Mouse (Mus musculus) bone marrow macrophage, adult 2 months (primary cell): Measurements from ENCODE around the gene Slco1a6. TPM values are rescaled to one million over a fixed set of nuclear protein-coding genes. Genes with fewer than 3 reads are reported as not detected.
"Not testable (repeated sequence)": the region's sequence is repeated elsewhere in the genome, so short reads cannot be mapped to it uniquely, and the experiment has no call there.

Experiments
- H3K27ac ChIP-seq: 2 replicates; pipeline ENCODE4 v1.5.1; 2012; ENCODE audit warnings: low read depth, low read length; ENCODE audit not compliant: insufficient read depth
- H3K4me1 ChIP-seq: 2 replicates; pipeline ENCODE4 v1.6.1; 2012; ENCODE audit warnings: low read length; ENCODE audit not compliant: control insufficient read depth, insufficient read depth
- H3K4me3 ChIP-seq: 2 replicates; pipeline ENCODE4 v1.5.1; 2012; ENCODE audit warnings: mild to moderate bottlenecking, low read length, moderate library complexity; ENCODE audit not compliant: insufficient read depth
- CTCF ChIP-seq: IDR thresholded peaks from 2 replicates; pipeline ENCODE4 v1.5.1; 2012; ENCODE audit warnings: low read depth, mild to moderate bottlenecking, low read length, moderate library complexity
- POLR2A ChIP-seq: IDR thresholded peaks from 2 replicates; pipeline ENCODE4 v1.6.1; 2012; ENCODE audit warnings: mild to moderate bottlenecking, low read depth, low read length, borderline replicate concordance
- polyA plus RNA-seq: library from polyadenylated mRNA; stranded (reverse); fragments of >200 nt; gene quantifications from 2 replicates; pipeline ENCODE4 v1.2.4, GENCODE M21; 2012; ENCODE audit not compliant: missing spikeins, insufficient read depth, insufficient read length

Slco1a6 gene
- polyA plus RNA-seq, 1 experiment = not detected

DNA sequence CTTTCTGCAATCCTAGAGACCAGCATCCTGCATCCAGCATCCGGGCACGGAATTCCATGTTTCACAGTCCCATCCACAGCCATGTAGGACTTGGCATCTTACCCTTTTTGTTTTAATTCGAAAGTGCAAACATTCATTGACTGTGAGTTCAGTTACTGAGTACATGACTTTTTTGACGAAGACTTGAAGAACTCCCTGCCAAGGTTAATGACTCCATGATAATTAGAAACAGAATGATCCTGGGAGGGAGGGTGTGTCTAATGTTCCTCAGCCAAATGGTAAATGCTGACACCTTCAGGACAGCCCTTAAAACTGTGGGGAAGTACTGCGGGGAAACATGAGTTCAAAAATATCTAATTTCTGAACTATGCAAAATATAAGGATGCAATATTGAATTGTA is 44.9 kb downstream of the Slco1a6 start:
- TF ChIP-seq CTCF (no peak), POLR2A (no peak)
- no peaks in the 10 kb centered on the region for H3K4me1 ChIP-seq
- no peak overlapping the region for H3K4me3 ChIP-seq
- H3K27ac ChIP-seq = no peak overlapping the region

DNA sequence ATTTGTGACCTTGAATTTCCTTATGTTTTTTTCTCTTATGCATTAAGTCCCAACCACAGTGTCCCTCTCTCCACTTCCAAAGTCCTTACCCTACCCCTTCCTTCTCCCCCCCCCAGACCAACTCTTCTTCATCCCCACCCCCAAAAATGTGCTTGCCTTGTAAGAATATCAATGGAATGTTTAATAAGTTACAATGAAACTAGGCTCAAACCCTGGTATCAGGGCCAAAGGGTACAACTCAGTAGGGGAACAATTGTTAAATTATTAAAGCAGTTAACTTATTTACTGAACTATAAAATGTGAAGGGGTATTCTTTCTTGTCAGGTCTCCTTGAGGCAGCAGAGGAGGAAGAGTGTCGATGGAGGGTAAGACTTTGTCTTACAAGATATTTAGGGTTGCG is 47.1 kb downstream of the Slco1a6 start:
- Histone ChIP-seq H3K4me1 (no peaks in the 10 kb centered on the region), H3K4me3 (no peak overlapping the region), H3K27ac (no peak overlapping the region)
- TF ChIP-seq CTCF = no peak
- TF ChIP-seq POLR2A = no peak

DNA sequence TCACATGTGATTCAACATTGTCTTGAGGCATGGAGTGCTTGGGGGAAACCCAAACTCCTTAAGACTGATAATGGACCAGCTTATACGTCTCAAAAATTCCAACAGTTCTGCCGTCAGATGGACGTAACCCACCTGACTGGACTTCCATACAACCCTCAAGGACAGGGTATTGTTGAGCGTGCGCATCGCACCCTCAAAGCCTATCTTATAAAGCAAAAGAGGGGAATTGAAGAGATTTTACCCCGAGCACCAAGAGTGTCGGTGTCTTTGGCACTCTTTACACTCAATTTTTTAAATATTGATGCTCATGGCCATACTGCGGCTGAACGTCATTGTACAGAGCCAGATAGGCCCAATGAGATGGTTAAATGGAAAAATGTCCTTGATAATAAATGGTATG is 54.2 kb downstream of the Slco1a6 start:
- not testable (repeated sequence) for H3K4me3 ChIP-seq, H3K27ac ChIP-seq, H3K4me1 ChIP-seq

GRCm38 (mm10) chr6:142148371-142148770 is 60.0 kb downstream of the Slco1a6 start:
- TF ChIP-seq CTCF (no peak), POLR2A (no peak)
- Histone ChIP-seq H3K4me1 (no peaks in the 10 kb centered on the region), H3K27ac (no peak overlapping the region), H3K4me3 (no peak overlapping the region)

- H3K4me3 ChIP-seq = no peak overlapping the region
- no peak overlapping the region for H3K27ac ChIP-seq
- no peak for TF ChIP-seq CTCF
- TF ChIP-seq POLR2A = no peak
- H3K4me1 ChIP-seq = no peaks in the 10 kb centered on the region
Observed at GRCm38 (mm10) chr6:142111667-142112305, 96.5 kb downstream of the Slco1a6 start.

GRCm38 (mm10) chr6:142091126-142091525 is 117.2 kb downstream of the Slco1a6 start:
- Histone ChIP-seq H3K4me1 (no peaks in the 10 kb centered on the region), H3K27ac (no peak overlapping the region), H3K4me3 (no peak overlapping the region)
- TF ChIP-seq CTCF = no peak
- TF ChIP-seq POLR2A = no peak

DNA sequence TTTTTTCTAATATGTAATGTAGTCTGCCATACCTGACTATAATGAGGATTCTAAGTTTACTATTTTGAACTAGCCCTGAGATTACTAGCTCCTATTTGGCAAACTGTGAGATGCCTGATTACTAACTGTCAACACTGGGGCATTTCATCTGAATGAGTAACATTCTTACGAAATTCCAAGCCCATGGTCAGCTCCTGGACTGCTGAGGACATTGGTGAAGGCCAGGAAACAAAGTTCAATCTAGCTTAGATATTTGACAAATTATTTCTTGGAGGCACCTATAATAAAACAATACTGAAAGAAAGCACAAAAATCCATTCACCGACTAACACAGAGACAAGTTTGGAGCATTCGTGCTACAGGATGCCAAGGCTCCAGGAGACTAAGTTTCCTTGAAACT is 150.0 kb downstream of the Slco1a6 start:
- not testable (repeated sequence) for H3K27ac ChIP-seq, H3K4me1 ChIP-seq, H3K4me3 ChIP-seq

GRCm38 (mm10) chr6:142047689-142048088 is 160.6 kb downstream of the Slco1a6 start:
- Histone ChIP-seq H3K4me1 (no peaks in the 10 kb centered on the region), H3K27ac (no peak overlapping the region), H3K4me3 (no peak overlapping the region)
- no peak for TF ChIP-seq CTCF
- no peak for TF ChIP-seq POLR2A

DNA sequence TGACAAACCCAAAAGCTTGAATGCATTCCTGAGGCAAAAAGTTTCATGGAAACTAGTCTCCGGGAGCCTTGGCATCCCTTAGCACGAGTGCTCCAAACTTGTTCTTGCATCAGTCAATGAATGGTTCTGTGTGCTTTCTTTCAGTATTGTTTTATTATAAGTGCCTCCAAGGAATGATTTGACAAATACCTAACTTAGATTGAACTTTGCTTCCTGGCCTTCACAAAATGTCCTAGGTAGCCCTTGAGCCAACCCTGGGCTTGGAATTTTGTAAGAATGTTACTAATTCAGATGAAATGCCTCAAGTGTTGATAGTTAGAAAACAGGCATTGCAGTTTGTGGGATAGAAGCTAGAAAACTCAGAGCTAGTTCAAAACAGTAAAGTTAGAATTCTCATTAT is 162.6 kb downstream of the Slco1a6 start:
- no peak overlapping the region for H3K4me3 ChIP-seq
- H3K4me1 ChIP-seq = no peaks in the 10 kb centered on the region
- TF ChIP-seq CTCF = no peak
- no peak for TF ChIP-seq POLR2A
- no peak overlapping the region for H3K27ac ChIP-seq

DNA sequence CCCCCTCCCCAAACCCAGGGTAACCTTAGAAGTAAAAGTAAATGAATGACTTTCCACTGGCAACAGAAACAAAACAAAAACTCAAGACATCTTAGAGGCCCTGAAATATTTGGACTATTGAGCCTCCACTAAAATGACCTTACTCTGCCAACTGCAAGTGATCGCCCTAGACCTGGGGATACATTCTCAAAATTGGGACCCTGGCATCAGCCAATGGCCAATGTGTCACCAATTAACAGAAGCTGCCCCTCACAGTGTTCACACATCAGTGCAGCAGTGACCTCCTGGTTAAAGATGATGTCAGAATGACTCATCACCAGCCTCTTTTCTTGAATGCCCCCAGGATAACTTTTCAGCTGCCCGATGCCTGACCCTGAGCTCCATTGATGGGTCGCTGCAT is 166.4 kb downstream of the Slco1a6 start:
- H3K4me3 ChIP-seq = no peak overlapping the region
- TF ChIP-seq CTCF (no peak), POLR2A (no peak)
- no peak overlapping the region for H3K27ac ChIP-seq
- no peaks in the 10 kb centered on the region for H3K4me1 ChIP-seq
